Mouse (Mus musculus) 3T3-L1 (cell line): ENCODE results near the gene Mical3.

ENCODE experiments used
- DNase-seq: peaks from one replicate; pipeline ENCODE4 v3.0.0-alpha.2; 2015; ENCODE audit warnings: low read depth, low spot score

Mical3 gene

DNA sequence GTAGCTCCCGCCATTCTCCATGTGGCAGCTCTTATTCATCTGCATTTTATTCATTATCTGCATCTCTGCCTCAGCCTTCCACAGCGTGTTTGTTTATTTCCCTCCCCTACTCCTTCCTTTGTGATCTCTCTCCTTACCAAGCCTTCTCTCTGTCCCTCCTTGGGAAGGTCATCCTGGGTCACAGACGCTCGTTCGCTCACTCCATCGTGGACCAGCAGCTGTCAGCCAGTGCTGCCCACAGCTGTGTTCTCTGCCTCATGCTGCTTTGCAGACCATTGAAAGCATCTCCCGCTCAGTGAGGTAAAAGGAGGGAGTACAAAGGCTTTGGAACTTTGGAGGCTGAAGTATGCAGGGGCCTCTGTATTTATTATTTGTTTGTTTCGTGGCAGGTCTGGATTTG is 15.1 kb upstream of the Mical3 start:
- DNase-seq, result no peak

DNA sequence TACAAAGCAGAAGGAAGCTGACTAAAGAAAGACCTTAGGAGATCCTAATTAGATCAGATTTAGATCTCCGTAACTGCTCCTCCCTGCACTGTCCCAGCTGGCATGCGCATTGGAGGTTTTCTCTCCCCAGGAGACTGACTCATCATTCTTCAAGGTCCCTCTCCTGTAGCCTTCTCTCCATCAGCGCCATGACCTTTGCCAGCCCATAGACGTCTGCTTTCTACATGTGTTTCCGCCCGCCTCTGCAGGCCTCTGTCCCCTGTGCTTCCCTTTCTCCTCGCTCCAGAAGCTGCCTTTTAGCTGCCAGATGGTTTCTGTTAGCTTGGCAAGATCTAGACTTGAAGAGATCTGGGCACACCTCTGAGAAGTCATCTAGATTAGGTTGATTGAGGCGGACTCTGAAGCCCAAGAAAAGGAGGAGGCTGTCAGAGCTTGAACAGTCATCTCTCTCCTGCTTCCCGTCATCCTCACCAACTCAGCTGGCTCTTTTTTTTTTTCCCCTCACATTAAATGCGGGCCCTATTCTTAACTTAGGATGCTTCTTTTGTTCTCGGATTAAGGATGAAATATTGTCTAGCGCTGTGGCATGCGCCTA is 14.3 kb upstream of the Mical3 start:
- peak; percentile 78 for DNase-seq

- DNase-seq, result peak; percentile 94
Observed at GRCm38 (mm10) chr6:121144066-121144465, 13.3 kb upstream of the Mical3 start.

- no peak for DNase-seq
Observed at GRCm38 (mm10) chr6:121143439-121143838, 12.6 kb upstream of the Mical3 start.

- DNase-seq, result no peak
Observed at GRCm38 (mm10) chr6:121142298-121142697, 11.5 kb upstream of the Mical3 start.

DNA sequence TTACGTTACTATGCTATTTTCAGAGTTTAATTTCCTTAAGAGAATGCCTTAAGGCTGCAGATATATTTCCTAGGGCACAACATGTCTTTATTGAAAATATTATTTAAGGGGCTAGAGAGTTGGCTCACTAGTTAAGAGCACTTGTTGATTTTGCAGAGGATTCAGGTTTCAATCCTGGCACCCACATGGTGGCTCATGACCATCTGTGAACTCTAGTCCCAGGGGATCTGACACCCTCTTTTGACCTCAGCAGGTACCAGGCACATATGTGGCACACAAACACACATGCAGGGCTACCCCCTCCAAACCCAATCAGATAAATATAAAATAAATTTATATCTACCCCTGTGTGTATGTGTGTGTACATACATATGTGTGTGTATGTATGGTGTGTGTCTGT is 8.5 kb upstream of the Mical3 start:
- DNase-seq, result no peak

DNA sequence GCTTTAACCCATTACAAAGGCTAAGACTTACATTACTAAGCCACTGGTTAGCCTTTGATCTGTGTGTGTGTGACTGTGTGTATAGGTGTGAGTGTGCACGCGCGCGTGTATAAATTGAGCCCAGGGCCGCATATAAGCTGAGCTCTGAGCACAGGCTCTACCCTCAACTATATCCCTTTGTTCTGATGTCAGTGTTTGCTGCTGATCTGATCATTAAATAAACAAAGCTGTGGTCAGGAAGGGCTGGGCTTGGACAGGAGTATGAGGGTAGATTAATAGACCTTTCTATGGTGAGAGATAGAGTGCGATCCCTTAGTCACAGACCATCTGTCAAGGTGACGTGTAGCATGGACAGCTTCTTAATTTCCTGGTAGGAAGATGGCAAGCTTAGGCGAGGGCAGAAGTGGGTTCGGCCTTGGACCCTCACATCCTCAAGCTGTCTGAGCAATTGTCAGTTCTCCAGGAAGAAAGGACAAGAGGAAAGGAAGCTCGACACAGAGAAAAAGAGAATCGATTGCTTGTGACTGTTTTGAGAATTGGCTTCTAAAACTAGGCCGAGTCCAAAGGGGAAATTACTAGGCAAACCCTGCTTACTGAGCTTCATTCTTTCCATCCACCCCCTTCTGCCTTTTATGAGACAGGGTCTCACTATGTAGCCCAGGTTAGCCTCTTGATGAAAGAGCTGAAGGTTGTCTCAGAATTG is 7.7 kb upstream of the Mical3 start:
- peak; percentile 69 for DNase-seq

DNA sequence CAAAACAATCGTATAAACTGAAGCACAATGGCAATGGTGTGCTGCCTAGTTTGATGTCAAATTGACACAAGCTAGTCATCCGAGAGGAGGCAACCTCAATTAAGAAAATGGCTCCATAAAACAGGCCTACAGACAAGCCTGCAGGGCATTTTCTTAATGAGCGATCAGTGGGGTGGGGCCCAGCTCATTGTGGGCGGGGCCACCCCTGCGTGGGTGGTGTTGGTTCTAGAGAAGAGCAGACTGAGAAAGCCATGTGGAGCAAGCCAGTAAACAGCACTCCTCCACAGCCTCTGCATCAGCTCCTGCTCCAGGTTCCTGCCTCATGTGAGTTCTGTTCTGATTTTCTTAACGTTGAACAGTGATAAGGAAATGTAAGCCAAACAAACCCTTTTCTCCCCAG is 6.4 kb upstream of the Mical3 start:
- DNase-seq, result no peak

DNA sequence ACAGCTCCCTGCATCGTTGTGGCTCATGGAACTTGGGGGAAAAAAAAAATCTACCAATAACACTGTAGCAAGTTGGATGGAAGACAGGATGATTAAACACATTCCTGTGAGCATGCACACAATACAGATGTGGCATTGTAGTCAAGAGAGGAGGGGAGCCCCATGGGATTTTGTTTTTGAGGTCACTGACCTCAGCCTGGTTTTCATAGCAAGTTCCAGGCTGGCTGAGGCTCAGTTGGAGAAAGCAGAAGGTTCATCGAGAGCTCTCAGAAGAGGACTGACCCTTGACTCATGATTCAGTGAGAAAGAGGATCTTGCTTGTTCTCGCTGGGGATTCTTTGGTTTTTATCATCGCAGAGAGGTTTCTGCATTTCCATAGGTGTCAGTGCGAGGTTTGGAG is 4.1 kb upstream of the Mical3 start:
- peak; percentile 85 for DNase-seq

DNA sequence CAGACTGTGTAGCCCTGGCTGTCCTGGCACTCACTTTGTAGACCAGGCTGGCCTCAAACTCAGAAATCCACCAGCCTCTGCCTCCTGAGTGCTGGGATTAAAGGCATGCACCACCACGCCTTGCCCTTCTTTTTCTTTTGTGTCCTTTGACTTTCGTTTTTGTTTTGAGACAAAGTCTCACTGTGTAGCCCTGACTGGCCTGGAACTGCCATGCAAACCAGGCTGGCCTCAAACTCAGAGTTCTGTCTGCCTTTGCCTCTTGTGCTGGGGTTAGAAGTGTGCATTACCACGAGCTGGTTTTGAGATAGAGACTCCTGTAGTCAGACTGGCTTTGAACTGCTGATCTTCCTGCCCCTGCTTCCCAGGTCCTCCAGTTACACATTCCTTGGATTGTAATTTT is 3.5 kb upstream of the Mical3 start:
- DNase-seq, result no peak

DNA sequence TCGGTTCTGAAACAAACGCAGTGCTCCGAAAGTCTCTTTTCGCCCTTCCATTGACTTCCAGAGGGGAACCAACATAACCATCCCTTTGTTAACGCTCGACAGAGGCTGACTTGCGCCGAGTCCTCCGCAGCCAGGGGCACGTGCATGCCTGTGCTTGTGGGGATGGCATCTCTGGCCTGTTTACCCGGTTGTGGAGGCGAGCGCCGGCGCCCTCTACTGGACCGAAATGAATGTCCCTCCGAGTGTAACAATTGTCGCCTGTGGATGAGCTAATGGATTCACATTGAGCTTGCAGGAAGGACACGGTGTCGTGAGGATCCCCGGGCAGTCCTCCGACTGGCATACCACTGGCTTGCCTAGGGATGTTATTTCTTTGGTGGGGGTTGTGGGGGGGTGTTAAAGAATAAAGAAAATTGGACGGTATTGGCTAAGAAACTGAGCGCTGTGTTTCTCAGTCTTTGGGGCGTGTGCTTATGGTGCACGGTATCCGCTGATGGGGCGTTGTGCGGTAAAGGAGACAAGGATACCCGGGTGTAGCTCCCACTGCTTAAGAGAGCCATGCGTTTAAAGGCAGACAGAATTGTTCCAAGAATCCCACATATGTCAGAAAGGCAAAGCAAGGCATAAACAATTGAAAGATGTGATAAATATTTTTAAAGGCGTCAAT is 627 bp downstream of the Mical3 start:
- DNase-seq, result peak; percentile 85

GRCm38 (mm10) chr6:121129506-121129905 is 1.3 kb downstream of the Mical3 start:
- DNase-seq, result no peak

- DNase-seq, result no peak
Observed at GRCm38 (mm10) chr6:121128736-121129135, 2.1 kb downstream of the Mical3 start.

- DNase-seq, result no peak
Observed at GRCm38 (mm10) chr6:121127726-121128125, 3.1 kb downstream of the Mical3 start.

DNA sequence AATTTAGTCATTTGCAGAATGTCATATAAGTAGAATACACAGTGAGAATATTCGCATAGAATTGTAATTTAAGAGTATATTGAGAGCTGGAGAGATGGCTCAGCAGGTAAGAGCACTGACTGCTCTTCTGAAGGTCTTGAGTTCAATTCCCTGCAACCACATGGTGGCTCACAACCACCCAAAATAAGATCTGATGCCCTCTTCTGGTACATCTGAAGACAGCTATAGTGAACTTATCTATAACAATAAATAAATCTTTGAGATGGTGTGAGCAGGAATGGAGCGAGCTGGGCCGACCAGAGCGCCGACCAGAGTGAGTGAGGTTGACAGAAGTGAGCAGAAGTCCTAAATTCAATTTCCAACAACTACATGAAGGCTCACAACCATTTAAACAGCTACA is 4.6 kb downstream of the Mical3 start:
- no peak for DNase-seq

DNA sequence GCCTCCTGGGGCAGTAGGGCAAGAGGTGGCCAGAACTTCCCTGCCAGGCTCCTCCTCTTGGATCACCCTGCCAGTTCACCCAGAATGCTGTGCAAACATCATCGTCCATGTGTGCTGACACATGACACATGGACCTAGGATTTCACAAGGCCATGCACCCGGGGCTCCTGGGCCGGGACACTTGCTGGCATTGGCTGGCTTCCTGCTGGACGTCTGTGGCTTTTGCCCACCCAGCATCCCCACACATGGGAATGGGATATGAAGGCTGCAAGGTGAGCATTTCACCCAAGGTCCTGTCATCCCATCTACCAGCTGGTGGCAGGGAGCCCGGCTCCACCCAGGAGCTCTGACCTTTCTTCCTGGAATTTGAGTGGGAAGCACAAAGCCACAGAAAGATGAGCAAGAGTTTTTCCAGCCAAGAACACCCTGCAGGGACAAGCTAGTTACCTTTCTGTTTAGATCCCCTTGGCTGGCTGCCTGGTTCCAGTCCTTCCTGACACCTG is 8.0 kb downstream of the Mical3 start:
- DNase-seq, result peak; percentile 88

GRCm38 (mm10) chr6:121120776-121121175 is 10.0 kb downstream of the Mical3 start:
- no peak for DNase-seq

DNA sequence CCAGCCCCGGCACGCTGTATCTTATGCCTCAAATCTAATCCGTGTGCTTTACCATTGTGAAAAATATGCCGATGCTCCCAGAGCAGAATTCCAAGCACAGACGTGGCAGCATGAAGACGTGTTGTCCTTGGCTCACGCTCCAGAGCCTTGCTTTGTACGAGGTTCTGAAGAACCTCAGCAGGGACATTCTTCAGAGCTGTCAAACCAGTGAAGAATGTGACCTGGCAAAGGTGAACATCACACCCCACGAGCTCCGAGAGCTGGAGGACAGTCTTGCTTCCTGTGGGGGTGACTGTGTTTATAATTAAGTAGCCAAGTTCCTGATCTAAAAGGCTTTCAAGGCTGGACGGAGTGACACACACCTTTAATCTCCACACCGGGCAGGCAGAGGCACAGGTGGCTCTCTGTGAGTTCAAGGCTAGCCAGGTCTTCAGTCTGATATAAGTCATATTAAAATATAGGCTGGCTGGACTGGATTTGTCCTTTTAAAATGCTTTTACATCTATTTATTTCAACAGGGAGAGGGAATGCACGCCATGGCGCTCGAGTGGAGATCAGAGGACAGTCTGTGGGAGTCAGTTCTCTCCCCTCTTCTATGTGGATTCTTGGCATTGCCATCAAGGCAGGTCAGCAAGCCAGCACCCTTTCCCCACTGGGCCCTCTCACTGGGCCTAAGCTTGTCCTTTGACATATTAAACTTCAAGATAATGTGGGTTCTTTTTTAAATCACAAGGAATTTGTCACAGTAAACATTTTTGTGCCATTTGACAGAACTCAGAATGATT is 12.6 kb downstream of the Mical3 start:
- DNase-seq, result no peak

- no peak for DNase-seq
Observed at GRCm38 (mm10) chr6:121117142-121117541, 13.7 kb downstream of the Mical3 start.

DNA sequence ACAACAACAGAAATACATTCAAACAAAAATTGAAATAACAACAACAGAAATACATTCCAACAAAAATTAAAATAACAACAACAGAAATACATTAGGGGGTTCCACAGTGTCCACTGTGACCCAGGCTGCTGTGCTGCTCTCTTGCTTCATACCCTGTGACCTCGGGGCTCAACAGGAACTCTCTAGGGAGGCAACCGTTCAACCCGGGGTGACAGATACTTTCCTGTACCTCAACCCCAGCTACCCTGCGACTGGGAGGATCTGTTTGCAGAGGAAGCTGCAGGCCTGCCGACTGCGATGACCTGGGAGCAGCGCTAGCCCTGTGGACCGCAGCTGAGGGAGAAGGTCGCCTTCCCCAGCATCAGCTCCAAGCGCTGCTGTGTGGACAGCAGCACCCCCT is 14.4 kb downstream of the Mical3 start:
- no peak for DNase-seq

- DNase-seq, result no peak
Observed at GRCm38 (mm10) chr6:121111448-121112055, 19.2 kb downstream of the Mical3 start.
